Mouse (Mus musculus) kidney, adult 2 months (tissue): ENCODE results near the gene Kiss1r.

ENCODE experiments used
- CTCF ChIP-seq: fragments of 200-500 bp; conservative IDR thresholded peaks from 2 replicates; pipeline ENCODE4 v1.5.1; 2011; ENCODE audit warnings: low read depth, mild to moderate bottlenecking, control low read depth, low read length, moderate library complexity, mixed read lengths; ENCODE audit not compliant: insufficient read depth, insufficient read length
- POLR2A ChIP-seq: fragments of 200-500 bp; IDR thresholded peaks from one replicate; pipeline ENCODE4 v1.6.1; 2011; ENCODE audit warnings: low read depth, low read length, control low read depth

- TF ChIP-seq CTCF (no peak), POLR2A (no peak)
These were observed 4.3 kb downstream of the Kiss1r start, which contains the start of gene R3hdm4 for GRCm38 (mm10) chr10:79920958-79921535.
